Comparison of ENCODE assay signal across 17 mouse cellular contexts in genomic region chr2:135997361-135998150, GRCm38 (mm10). TPM values are rescaled to one million over a fixed set of nuclear protein-coding genes. Genes with fewer than 3 reads are reported as not detected.
DNase-seq lines count a peak whose midpoint lies in the region; ATAC-seq and TF ChIP-seq lines count a peak whose summit lies in the region.
"Had no signal": no experiment of that assay in that cellular context is flagged by ENCODE, and none has a peak within 500 bp of the region (broad histone marks: within the 10 kb centered on the region; RNA-seq: fewer than 3 reads in every experiment).

No protein-coding gene starts in this region.

- peaks cover 9% of the 10 kb centered on the region for H3K4me1 ChIP-seq in forebrain, embryonic 16.5 days (replicated peaks; ENCODE audit: control insufficient read depth, insufficient read depth, low read length)
- H3K4me1 ChIP-seq in midbrain, embryonic 14.5 days (ENCODE audit: control insufficient read depth, insufficient read depth, low read length) = 0 out of 2 replicates have a peak, but pooled peaks cover 3% of the 10 kb centered on the region
- H3K4me1 ChIP-seq: heart, embryonic 13.5 days; limb, embryonic 12.5 days had no signal

- peak; percentile 32; the same call in 1 of the 2 replicates for ATAC-seq in cerebellum, adult (ENCODE audit: insufficient number of reproducible peaks, low FRiP score, low TSS enrichment)
- ATAC-seq in forebrain, embryonic 16.5 days = peak; percentile 74
- peak; percentile 56; the same call in 1 of the 2 replicates for ATAC-seq in midbrain, embryonic 14.5 days (ENCODE audit: low FRiP score, low TSS enrichment)
- ATAC-seq: activated CD4-positive, CD25-positive, alpha-beta regulatory T cell, adult 4 months had no signal

- WGBS in forebrain, embryonic 16.5 days = 32% methylated on average over 18 of the region's 18 CpGs
- WGBS in midbrain, embryonic 14.5 days = 52% methylated on average over 18 of the region's 18 CpGs

- peak overlapping the region; percentile 47 for H3K9ac ChIP-seq in forebrain, embryonic 16.5 days (replicated peaks; ENCODE audit: low read depth, low read length)
- no peak overlapping the region for H3K9ac ChIP-seq in midbrain, embryonic 14.5 days (replicated peaks; ENCODE audit: low read length)
- H3K9ac ChIP-seq: heart, embryonic 13.5 days; limb, embryonic 12.5 days had no signal

- no peaks in the 10 kb centered on the region for H3K36me3 ChIP-seq in forebrain, embryonic 16.5 days (ENCODE audit: control insufficient read depth, insufficient read depth)
- H3K36me3 ChIP-seq in midbrain, embryonic 14.5 days (ENCODE audit: control insufficient read depth, insufficient read depth, low read length) = peaks cover 4% of the 10 kb centered on the region; the same call in 1 of the 2 replicates
- H3K36me3 ChIP-seq: limb, embryonic 12.5 days had no signal

- H3K4me2 ChIP-seq in forebrain, embryonic 16.5 days (ENCODE audit: low read length) = peak overlapping the region; percentile 52
- peak overlapping the region; percentile 28 for H3K4me2 ChIP-seq in midbrain, embryonic 14.5 days (ENCODE audit: low read length)
- H3K4me2 ChIP-seq: heart, embryonic 13.5 days; limb, embryonic 12.5 days had no signal

- 0 out of 2 replicates have a peak, but pooled peaks cover 2% of the 10 kb centered on the region for H3K9me3 ChIP-seq in forebrain, embryonic 16.5 days (ENCODE audit: control insufficient read depth, low read length)
- no peaks in the 10 kb centered on the region for H3K9me3 ChIP-seq in midbrain, embryonic 14.5 days (ENCODE audit: control insufficient read depth, low read length)
- H3K9me3 ChIP-seq: heart, embryonic 13.5 days; limb, embryonic 12.5 days had no signal

- no peak for TF ChIP-seq CTCF in layer of hippocampus, adult 2 months (conservative IDR thresholded peaks at IDR 0.05)

- no peak overlapping the region for H3K4me3 ChIP-seq in layer of hippocampus, adult 2 months
- peak overlapping the region; percentile 26 for H3K4me3 ChIP-seq in forebrain, embryonic 16.5 days (replicated peaks; ENCODE audit: low read length)
- H3K4me3 ChIP-seq in midbrain, embryonic 14.5 days (replicated peaks; ENCODE audit: low read depth, low read length) = no peak overlapping the region
- H3K4me3 ChIP-seq: heart, embryonic 13.5 days; limb, embryonic 12.5 days had no signal

- 0 out of 2 replicates have a peak overlapping the region, but pooled peaks have one; percentile 1 for H3K27ac ChIP-seq in layer of hippocampus, adult 2 months
- H3K27ac ChIP-seq in forebrain, embryonic 16.5 days (ENCODE audit: low read length) = peak overlapping the region; percentile 57
- H3K27ac ChIP-seq in midbrain, embryonic 14.5 days (replicated peaks; ENCODE audit: low read depth, low read length) = peak overlapping the region; percentile 65
- H3K27ac ChIP-seq: heart, embryonic 13.5 days; limb, embryonic 12.5 days had no signal

- H3K27me3 ChIP-seq in forebrain, embryonic 16.5 days (replicated peaks; ENCODE audit: control insufficient read depth, insufficient read depth, low read length) = no peaks in the 10 kb centered on the region
- H3K27me3 ChIP-seq in midbrain, embryonic 14.5 days (ENCODE audit: control insufficient read depth, insufficient read depth, low read length) = no peaks in the 10 kb centered on the region
- H3K27me3 ChIP-seq: CH12.LX; heart, embryonic 13.5 days; limb, embryonic 12.5 days had no signal

- DNase-seq in cerebellum, adult 11-12 months = no peak
- no peak for DNase-seq in layer of hippocampus, adult 2 months (ENCODE audit: low spot score in 2 of 2)
- no peak for DNase-seq in layer of hippocampus, adult 8-10 months (ENCODE audit: low spot score in 2 of 2)
- DNase-seq in midbrain, embryonic 14.5 days = peak; percentile 71
- DNase-seq in adrenal gland, postnatal 36 days = no peak
- no peak for DNase-seq in embryo, embryonic 10 days (ENCODE audit: low spot score)
- DNase-seq: cerebellum, adult 9-10 months; gastrocnemius, postnatal 10 days; kidney, adult 9 months; thymus, postnatal 4 days had no signal

RNA-seq across cellular contexts. Expression of gene Lamp5, which starts 54.5 kb away (rescaled TPM):
- 10 to 100 TPM; 52.2 to 53.3 TPM for total RNA-seq in layer of hippocampus, adult 2 months (2021)
- total RNA-seq in layer of hippocampus, adult 8-10 months (2022) = 10 to 100 TPM; 41.7 to 49.6 (median 47.5) TPM
- polyA plus RNA-seq in forebrain, embryonic 16.5 days (2015; fragmentation: Nextera tagmentation; extraction: Ambion mirVana) = 0.97 and 1.4 TPM in 2 replicates
- 12.7 and 13.1 TPM in 2 replicates for polyA plus RNA-seq in midbrain, embryonic 14.5 days (2014; fragmentation: Nextera tagmentation; extraction: Ambion mirVana)
- not detected for total RNA-seq in adrenal gland, postnatal 36 days (2021)
- total RNA-seq: CH12.LX; gastrocnemius, postnatal 10 days; megakaryocyte progenitor cell, adult 5-6 weeks had no signal
- polyA plus RNA-seq: activated CD4-positive, CD25-positive, alpha-beta regulatory T cell, adult 4 months; heart, embryonic 13.5 days had no signal

Comparison
In these comparisons a context has a peak if more than half of its experiments do, and no peak if none do; other contexts are left out.
1. H3K27ac ChIP-seq: peak in every context shown above with its lines; median percentile 65 in midbrain, embryonic 14.5 days; 57 in forebrain, embryonic 16.5 days; 1 in layer of hippocampus, adult 2 months.
2. RNA of gene Lamp5, which starts 54.5 kb away (total RNA-seq): 52.2 to 53.3 TPM in layer of hippocampus, adult 2 months and 41.7 to 49.6 TPM in layer of hippocampus, adult 8-10 months; not detected in adrenal gland, postnatal 36 days; every median in the first group is over 10 times any median in the second.
3. Peak in every context shown above with its lines, with median percentiles within 50 percentile points of each other: ATAC-seq.